Mouse (Mus musculus) gastrocnemius, adult 2 months (tissue): ENCODE data around the gene Hist1h1d. TPM values are rescaled to one million over a fixed set of nuclear protein-coding genes. Genes with fewer than 3 reads are reported as not detected.
"Not testable (repeated sequence)": the region's sequence is repeated elsewhere in the genome, so short reads cannot be mapped to it uniquely, and the experiment has no call there.

Experiments
- DNase-seq: peaks from one replicate; pipeline ENCODE4 v3.0.0; 2022
- H3K27ac ChIP-seq: fragments of 200-600 bp; 2 replicates; pipeline ENCODE4 v1.8.1; 2022; ENCODE audit warnings: mild to moderate bottlenecking
- H3K4me3 ChIP-seq: fragments of 200-600 bp; 2 replicates; pipeline ENCODE4 v1.8.1; 2022; ENCODE audit warnings: mild to moderate bottlenecking, moderate library complexity
- CTCF ChIP-seq: fragments of 200-600 bp; IDR thresholded peaks from 2 replicates; pipeline ENCODE4 v1.8.1; 2022; ENCODE audit warnings: antibody characterized with exemption, mild to moderate bottlenecking, moderate library complexity
- intact Hi-C: fragments of 180-260 bp; cut with DNase I; formaldehyde crosslinking; loops from one replicate; pipeline ENCODE4 v1.15.1; 2025
- total RNA-seq, 2 experiments: library from RNA; stranded (reverse); gene quantifications; 2 replicates each; pipeline ENCODE4 v1.2.3; 2021

The Hist1h1d gene
- total RNA-seq, 2 experiments from 2014 or later, result 0.56 to 0.81 TPM

- peak within 1 kb of the TSS; percentile 83 for H3K27ac ChIP-seq
- peak within 1 kb of the TSS; percentile 70 for H3K4me3 ChIP-seq
- intact Hi-C loops, result no loop called here
- peak; percentile 17 for DNase-seq
- TF ChIP-seq CTCF, result no peak
Measured at GRCm38 (mm10) chr13:23575271-23575851, 22.3 kb downstream of the Hist1h1d start, which contains the start of gene Hist1h3d. Gene Hist1h3d (plus strand): TSS chr13:23575763.

DNA sequence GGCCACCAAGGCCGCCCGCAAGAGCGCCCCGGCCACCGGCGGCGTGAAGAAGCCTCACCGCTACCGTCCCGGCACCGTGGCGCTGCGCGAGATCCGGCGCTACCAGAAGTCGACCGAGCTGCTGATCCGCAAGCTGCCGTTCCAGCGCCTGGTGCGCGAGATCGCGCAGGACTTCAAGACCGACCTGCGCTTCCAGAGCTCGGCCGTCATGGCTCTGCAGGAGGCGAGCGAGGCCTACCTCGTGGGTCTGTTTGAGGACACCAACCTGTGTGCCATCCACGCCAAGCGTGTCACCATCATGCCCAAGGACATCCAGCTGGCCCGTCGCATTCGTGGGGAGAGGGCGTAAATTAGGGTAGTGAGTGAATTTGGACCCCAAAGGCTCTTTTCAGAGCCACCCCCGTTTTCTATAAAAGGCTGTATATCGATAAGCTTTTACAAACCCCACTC, 22.8 kb downstream of the Hist1h1d start:
- DNase-seq, result peak; percentile 23
- Histone ChIP-seq H3K27ac (peak overlapping the region; percentile 83), H3K4me3 (peak overlapping the region; percentile 70)
- intact Hi-C loops, result not testable (repeated sequence)

- Histone ChIP-seq H3K27ac (peak overlapping the region; percentile 83), H3K4me3 (peak overlapping the region; percentile 70)
- no peak for TF ChIP-seq CTCF
- intact Hi-C loops, result no loop called here
- DNase-seq, result no peak
Measured at GRCm38 (mm10) chr13:23576351-23576881, 23.4 kb downstream of the Hist1h1d start.

DNA sequence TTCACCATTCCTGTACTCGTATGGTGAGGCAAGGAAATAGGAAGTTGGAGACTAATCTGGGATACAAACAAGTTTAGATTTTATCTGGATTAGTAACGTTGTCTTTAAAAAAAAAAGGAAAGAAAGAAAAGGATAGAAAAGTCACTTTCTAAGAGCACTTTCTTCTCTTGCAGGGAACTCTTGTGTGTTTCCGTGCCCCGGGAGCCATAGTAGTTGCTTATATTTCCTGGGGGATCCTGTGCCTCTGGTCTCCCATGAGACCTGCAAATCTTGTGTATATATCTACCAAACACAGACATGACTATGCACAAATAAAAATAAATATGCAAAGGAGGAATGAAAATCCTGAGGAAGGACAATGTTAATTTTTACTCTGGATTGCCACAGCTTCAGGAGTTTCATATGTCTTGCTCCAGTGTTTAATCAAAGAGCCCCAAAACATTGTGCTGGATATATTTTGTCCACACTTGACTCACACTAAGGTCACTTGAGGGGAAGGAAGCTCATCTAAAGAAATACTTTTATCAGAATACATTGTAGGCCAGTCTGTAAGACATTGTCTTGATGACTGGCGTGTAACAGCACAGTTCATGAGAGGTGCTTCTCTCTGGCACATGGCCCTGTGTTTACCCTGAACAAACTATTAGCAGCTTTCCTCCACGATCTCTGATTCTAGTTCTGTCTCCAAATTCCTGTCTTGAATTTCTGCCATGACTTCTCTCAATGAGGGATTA, 24.0 kb downstream of the Hist1h1d start:
- DNase-seq, result no peak
- no peak for TF ChIP-seq CTCF
- Histone ChIP-seq H3K4me3 (peak overlapping the region; percentile 70), H3K27ac (no peak overlapping the region; the same call in 1 of the 2 replicates)
- intact Hi-C loops, result no loop called here

DNA sequence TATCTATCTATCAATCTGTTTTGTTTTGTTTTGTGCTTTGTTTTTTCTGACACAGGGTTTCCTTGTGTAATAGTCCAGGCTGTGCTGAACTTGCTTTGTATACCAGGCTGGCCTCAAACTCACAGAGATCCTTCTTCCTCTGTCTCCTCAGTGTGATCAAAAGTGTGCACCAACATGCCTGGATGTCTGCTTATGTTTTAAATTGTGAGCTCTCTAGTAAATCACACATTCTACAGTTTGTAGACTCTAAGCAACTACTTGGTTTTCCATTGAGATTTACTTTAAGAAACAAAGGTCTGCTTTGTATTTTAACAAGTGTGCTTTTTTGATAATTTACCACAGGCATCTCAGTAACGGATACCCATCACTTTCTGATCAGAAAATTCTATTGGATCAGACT, 24.8 kb downstream of the Hist1h1d start:
- intact Hi-C loops, result no loop called here
- DNase-seq, result no peak

GRCm38 (mm10) chr13:23581408-23582218, 28.6 kb downstream of the Hist1h1d start, which contains the start of gene Hist1h4d:
Gene Hist1h4d (plus strand): TSS chr13:23581598.
- Histone ChIP-seq H3K4me3 (peak within 1 kb of the TSS; percentile 83), H3K27ac (peak within 1 kb of the TSS; percentile 81)
- TF ChIP-seq CTCF, result no peak
- DNase-seq, result peak; percentile 90
- intact Hi-C loops, result loop anchor here (5.0 kb wide), 5 partner anchors 41 to 181 kb away; partner anchors contain the start of genes Hist1h1a, Hist1h1e, Hist1h1t and Hist1h2af

More for the DNA sequence above, 24.8 kb downstream of the Hist1h1d start:
- Histone ChIP-seq H3K4me3 (no peak overlapping the region), H3K27ac (no peak overlapping the region)
- TF ChIP-seq CTCF, result no peak

DNA sequence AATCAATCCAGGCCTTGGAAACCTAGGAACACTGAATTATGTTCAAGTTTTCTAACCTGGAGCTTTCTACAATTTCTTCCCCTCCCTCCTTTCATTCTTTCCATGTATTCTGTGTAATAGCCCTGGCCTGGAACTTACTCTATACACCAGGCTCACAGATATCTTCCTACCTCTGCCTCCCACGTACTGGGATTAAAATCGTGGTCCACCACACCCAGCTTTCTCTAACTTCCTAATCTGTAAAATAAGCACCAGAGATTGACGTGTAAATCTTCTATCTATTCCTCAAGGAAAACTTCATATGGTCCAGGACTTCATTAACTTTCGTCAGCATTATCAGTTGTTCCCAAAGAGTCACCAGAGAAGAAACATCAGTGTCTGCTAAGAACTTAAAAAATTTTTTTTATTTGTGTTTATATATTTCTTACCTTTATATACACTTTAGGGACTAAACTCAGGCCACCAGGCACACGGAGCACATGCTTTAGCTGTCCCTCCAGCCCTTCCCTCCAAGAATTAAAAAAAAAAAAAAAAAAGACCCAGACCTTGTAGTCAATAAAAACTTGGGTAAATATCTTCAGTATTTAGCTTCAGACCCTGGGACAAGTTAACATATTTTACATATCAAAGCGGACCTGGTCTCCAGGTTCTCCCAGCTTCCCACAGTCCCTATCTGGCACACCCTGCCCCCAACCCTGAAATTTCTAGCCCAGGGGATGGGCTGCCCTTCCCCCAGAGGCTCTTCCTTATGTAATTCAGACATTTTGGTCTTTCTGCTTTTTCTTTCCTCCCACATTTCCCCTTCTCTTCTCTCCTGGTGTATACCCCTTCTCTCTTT, 29.4 kb downstream of the Hist1h1d start:
- H3K27ac ChIP-seq, result peak overlapping the region; percentile 81

DNA sequence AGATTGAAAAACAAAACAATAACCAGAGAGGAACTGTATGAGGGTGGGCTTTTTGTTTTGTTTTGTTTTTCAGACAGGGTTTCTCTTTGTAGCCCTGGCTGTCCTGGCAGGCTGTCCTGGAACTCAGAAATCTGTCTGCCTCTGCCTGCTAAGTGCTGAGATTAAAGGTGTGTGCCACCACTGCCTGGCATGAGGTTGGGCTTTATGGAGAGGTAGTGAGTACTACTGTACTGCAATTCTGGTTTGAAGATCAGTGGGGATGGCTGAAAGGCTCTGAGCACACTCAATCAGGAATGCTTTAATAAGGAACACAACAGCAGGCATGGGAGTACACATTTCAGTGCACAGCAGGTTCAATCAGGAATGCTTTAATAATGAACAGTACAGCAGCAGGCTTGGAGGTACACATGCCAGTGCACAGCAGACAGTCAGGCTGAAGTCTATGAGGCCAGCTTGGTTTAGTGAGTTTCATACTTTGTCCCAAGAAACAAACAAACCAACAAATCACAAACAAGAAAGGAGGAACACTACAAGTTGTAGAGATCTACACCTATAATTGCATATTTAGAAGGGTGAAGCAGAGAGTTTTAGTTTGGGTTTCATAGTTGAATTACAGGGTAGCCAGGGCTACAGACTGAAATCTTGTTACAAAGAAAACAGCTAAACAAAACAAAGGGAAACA, 30.5 kb downstream of the Hist1h1d start:
- DNase-seq, result no peak
- no peak overlapping the region for H3K4me3 ChIP-seq
- no peak for TF ChIP-seq CTCF
- H3K27ac ChIP-seq, result peak overlapping the region; percentile 95
- intact Hi-C loops, result loop anchor here (5.0 kb wide), 5 partner anchors 39 to 179 kb away; partner anchors contain the start of genes Hist1h1a, Hist1h1e, Hist1h1t and Hist1h2af

More for the DNA sequence above, 29.4 kb downstream of the Hist1h1d start:
- TF ChIP-seq CTCF, result no peak
- peak overlapping the region; percentile 83 for H3K4me3 ChIP-seq
- intact Hi-C loops, result loop anchor here (5.0 kb wide), 5 partner anchors 40 to 180 kb away; partner anchors contain the start of genes Hist1h1a, Hist1h1e, Hist1h1t and Hist1h2af
- no peak for DNase-seq

DNA sequence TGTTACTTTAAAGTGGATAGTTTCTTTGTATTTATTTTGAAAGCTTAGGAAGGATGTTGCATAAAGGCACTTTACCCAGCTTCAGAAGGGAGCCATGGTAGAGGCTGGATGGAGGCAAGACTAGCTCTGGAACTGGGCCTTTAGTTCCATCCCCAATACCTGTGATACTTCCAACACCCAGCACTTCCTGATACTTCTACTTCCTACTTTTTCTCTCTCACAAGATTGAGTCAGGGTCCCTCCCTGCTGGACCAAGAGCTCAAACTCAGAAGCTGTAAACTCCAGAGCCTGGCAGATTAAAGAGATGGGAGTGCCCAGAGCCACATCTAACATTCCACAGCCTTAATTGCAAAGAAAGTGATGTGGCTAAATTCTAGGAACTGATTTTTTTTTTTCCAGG, 31.3 kb downstream of the Hist1h1d start:
- intact Hi-C loops, result loop anchor here (5.0 kb wide), 5 partner anchors 38 to 178 kb away; partner anchors contain the start of genes Hist1h1a, Hist1h1e, Hist1h1t and Hist1h2af
- DNase-seq, result no peak
- no peak for TF ChIP-seq CTCF
- Histone ChIP-seq H3K4me3 (peak overlapping the region; percentile 85), H3K27ac (peak overlapping the region; percentile 95)

GRCm38 (mm10) chr13:23585029-23585441, 32.0 kb downstream of the Hist1h1d start:
- DNase-seq, result peak; percentile 70
- TF ChIP-seq CTCF, result no peak
- intact Hi-C loops, result loop anchor here (5.0 kb wide), 1 partner anchor 1543 kb away; the partner anchor contains the start of genes Hist1h2ag, Hist1h2bj and Hist1h4i
- H3K4me3 ChIP-seq, result peak overlapping the region; percentile 85
- H3K27ac ChIP-seq, result peak overlapping the region; percentile 95

GRCm38 (mm10) chr13:23585442-23586098, 32.5 kb downstream of the Hist1h1d start:
- intact Hi-C loops, result loop anchor here (5.0 kb wide), 1 partner anchor 1543 kb away; the partner anchor contains the start of genes Hist1h2ag, Hist1h2bj and Hist1h4i
- Histone ChIP-seq H3K4me3 (peak overlapping the region; percentile 85), H3K27ac (peak overlapping the region; percentile 95)
- peak; percentile 73 for DNase-seq
